Mouse (Mus musculus) left cerebral cortex, postnatal 25 days (tissue): Measurements from ENCODE around the gene Nfatc3. TPM values are rescaled to one million over a fixed set of nuclear protein-coding genes. Genes with fewer than 3 reads are reported as not detected.

Source experiments
- DNase-seq, 2 experiments: peaks; one replicate each; pipeline ENCODE4 v3.0.0; 2022; ENCODE audit warnings: low spot score in 2 of 2, mixed read lengths in 1 of 2
- intact Hi-C: fragments of 180-260 bp; cut with DNase I; formaldehyde crosslinking; loops from one replicate; pipeline ENCODE4 v1.15.1; 2025
- total RNA-seq, 2 experiments: library from RNA; stranded (reverse); gene quantifications; 2 replicates each; pipeline ENCODE4 v1.2.3; 2021

Gene Nfatc3
- total RNA-seq, 2 experiments from 2014 or later = 9.3 to 12.2 TPM

- no peak for DNase-seq
- intact Hi-C loops = no loop called here
Measured at GRCm38 (mm10) chr8:106054190-106054811, 4.3 kb upstream of the Nfatc3 start.

- intact Hi-C loops = no loop called here
- no peak for DNase-seq
Measured at GRCm38 (mm10) chr8:106055038-106055437, 3.6 kb upstream of the Nfatc3 start.

- intact Hi-C loops = no loop called here
- DNase-seq = no peak
Measured at GRCm38 (mm10) chr8:106056455-106056982, 2.1 kb upstream of the Nfatc3 start.

- intact Hi-C loops = loop anchor here (1.0 kb wide), 1 partner anchor 48 kb away; the partner anchor contains the start of gene Ddx28
- DNase-seq = no peak
Measured at GRCm38 (mm10) chr8:106059613-106060371, 1.2 kb downstream of the Nfatc3 start.

- no peak for DNase-seq
- intact Hi-C loops = no loop called here
Measured at GRCm38 (mm10) chr8:106060521-106060920, 1.9 kb downstream of the Nfatc3 start.

GRCm38 (mm10) chr8:106061686-106062085 is 3.0 kb downstream of the Nfatc3 start:
- no peak for DNase-seq
- intact Hi-C loops = no loop called here

GRCm38 (mm10) chr8:106063046-106063445 is 4.4 kb downstream of the Nfatc3 start:
- intact Hi-C loops = no loop called here
- no peak for DNase-seq

GRCm38 (mm10) chr8:106066721-106067120 is 8.1 kb downstream of the Nfatc3 start:
- intact Hi-C loops = no loop called here
- peak in 1 of 2 experiments; percentile 82 for DNase-seq

- peak in 1 of 2 experiments; percentile 61 for DNase-seq
- intact Hi-C loops = no loop called here
Measured at GRCm38 (mm10) chr8:106069565-106069964, 10.9 kb downstream of the Nfatc3 start.

- intact Hi-C loops = no loop called here
- DNase-seq = no peak
Measured at GRCm38 (mm10) chr8:106072113-106072512, 13.5 kb downstream of the Nfatc3 start.

- intact Hi-C loops = no loop called here
- DNase-seq = no peak
Measured at GRCm38 (mm10) chr8:106074236-106074635, 15.6 kb downstream of the Nfatc3 start.

GRCm38 (mm10) chr8:106074659-106075058 is 16.0 kb downstream of the Nfatc3 start:
- intact Hi-C loops = no loop called here

GRCm38 (mm10) chr8:106075161-106075862 is 16.7 kb downstream of the Nfatc3 start:
- intact Hi-C loops = no loop called here
- DNase-seq = peak; percentile 31 to 42

More at GRCm38 (mm10) chr8:106074659-106075058, 16.0 kb downstream of the Nfatc3 start:
- DNase-seq = no peak

GRCm38 (mm10) chr8:106075863-106076174 is 17.2 kb downstream of the Nfatc3 start:
- intact Hi-C loops = no loop called here
- DNase-seq = no peak

GRCm38 (mm10) chr8:106076612-106077011 is 18.0 kb downstream of the Nfatc3 start:
- intact Hi-C loops = no loop called here
- no peak for DNase-seq

- no peak for DNase-seq
- intact Hi-C loops = no loop called here
Measured at GRCm38 (mm10) chr8:106077452-106078067, 18.9 kb downstream of the Nfatc3 start.

GRCm38 (mm10) chr8:106102321-106102720 is 43.7 kb downstream of the Nfatc3 start:
- no peak for DNase-seq

GRCm38 (mm10) chr8:106103888-106104287 is 45.2 kb downstream of the Nfatc3 start:
- intact Hi-C loops = no loop called here
- DNase-seq = no peak

More at GRCm38 (mm10) chr8:106102321-106102720, 43.7 kb downstream of the Nfatc3 start:
- intact Hi-C loops = no loop called here

- intact Hi-C loops = no loop called here
- DNase-seq = no peak
Measured at GRCm38 (mm10) chr8:106106193-106106592, 47.6 kb downstream of the Nfatc3 start.

- intact Hi-C loops = loop anchor here (1.0 kb wide), 1 partner anchor 9 kb away; no protein-coding TSS in a partner anchor
- DNase-seq = no peak
Measured at GRCm38 (mm10) chr8:106108080-106108479, 49.4 kb downstream of the Nfatc3 start.
